Mouse (Mus musculus) liver, postnatal 0 days (tissue): ENCODE data around the gene Dag1. TPM values are rescaled to one million over a fixed set of nuclear protein-coding genes. Genes with fewer than 3 reads are reported as not detected.
"Not testable (repeated sequence)": the region's sequence is repeated elsewhere in the genome, so short reads cannot be mapped to it uniquely, and the experiment has no call there.

Experiments used
- ATAC-seq: fragments of 200-750 bp; cut with Nextera tagmentation; 2 replicates; pipeline ENCODE4 v1.8.0; 2017; ENCODE audit warnings: mild to moderate bottlenecking, moderate library complexity
- DNase-seq: peaks from one replicate; pipeline ENCODE4 v3.0.0-alpha.2; 2016
- H3K27ac ChIP-seq: fragments of 300-500 bp; sonication (generic); 2 replicates; pipeline ENCODE4 v1.5.1; 2014; ENCODE audit warnings: antibody characterized with exemption, moderate library complexity, mild to moderate bottlenecking, low read depth
- H3K27me3 ChIP-seq: fragments of 300-500 bp; sonication (generic); 2 replicates; pipeline ENCODE4 v1.6.1; 2014; ENCODE audit warnings: low read length, control low read depth, mixed read lengths; ENCODE audit not compliant: insufficient read depth
- H3K36me3 ChIP-seq: fragments of 300-500 bp; sonication (generic); replicated peaks from 2 replicates; pipeline ENCODE4 v1.6.1; 2014; ENCODE audit warnings: mild to moderate bottlenecking, control low read depth, low read length, moderate library complexity, mixed read lengths; ENCODE audit not compliant: insufficient read depth
- H3K4me1 ChIP-seq: fragments of 300-500 bp; sonication (generic); 2 replicates; pipeline ENCODE4 v1.6.1; 2014; ENCODE audit warnings: antibody characterized with exemption, mild to moderate bottlenecking, control low read depth; ENCODE audit not compliant: insufficient read depth
- H3K4me2 ChIP-seq: fragments of 300-500 bp; sonication (generic); 2 replicates; pipeline ENCODE4 v1.6.1; 2014; ENCODE audit warnings: low read depth, mild to moderate bottlenecking, low read length, moderate library complexity, mixed read lengths
- H3K4me3 ChIP-seq: fragments of 300-500 bp; sonication (generic); 2 replicates; pipeline ENCODE4 v1.5.1; 2014; ENCODE audit warnings: low read depth, low read length
- H3K9ac ChIP-seq: fragments of 300-500 bp; sonication (generic); replicated peaks from 2 replicates; pipeline ENCODE4 v1.6.1; 2014; ENCODE audit warnings: mild to moderate bottlenecking, moderate library complexity
- H3K9me3 ChIP-seq: fragments of 300-500 bp; sonication (generic); 2 replicates; pipeline ENCODE4 v1.6.1; 2016; ENCODE audit warnings: mild to moderate bottlenecking, control low read depth, low read length, mixed read lengths
- CTCF ChIP-seq: sonication (generic); IDR thresholded peaks from 2 replicates; pipeline ENCODE4 v1.5.1; 2016; ENCODE audit warnings: antibody characterized with exemption, low read depth
- EP300 ChIP-seq: IDR thresholded peaks from 2 replicates; pipeline ENCODE4 v1.6.1; 2016; ENCODE audit warnings: antibody characterized with exemption, low read depth, mild to moderate bottlenecking
- WGBS: fragments of 180-500 bp; shearing (Covaris S2); extraction: QIAGEN DNeasy Blood & Tissue Kit; methylation state at CpG from one replicate; pipeline ENCODE4 v1.1.7; 2014; ENCODE audit not compliant: insufficient replicate concordance; 5-methylcytosine and 5-hydroxymethylcytosine counted together
- polyA plus RNA-seq: library from polyadenylated mRNA; unstranded; fragments of >200 nt; fragmentation: Nextera tagmentation; extraction: Ambion mirVana; gene quantifications from 2 replicates; pipeline ENCODE4 v1.2.1, GENCODE M21; 2015

The Dag1 gene
- polyA plus RNA-seq, 1 experiment from 2014 or later, result 20.0 TPM

GRCm38 (mm10) chr9:108289347-108289746, 25.6 kb upstream of the Dag1 start:
- H3K4me2 ChIP-seq, result peak overlapping the region; percentile 79; the same call in 1 of the 2 replicates
- H3K9ac ChIP-seq, result no peak overlapping the region; the same call in 1 of the 2 replicates
- 50% methylated on average over 2 of the region's 2 CpGs for WGBS
- ATAC-seq, result no peak
- no peaks in the 10 kb centered on the region for H3K36me3 ChIP-seq
- peaks cover 9% of the 10 kb centered on the region for H3K4me1 ChIP-seq
- no peaks in the 10 kb centered on the region for H3K9me3 ChIP-seq
- no peaks in the 10 kb centered on the region for H3K27me3 ChIP-seq
- DNase-seq, result no peak
- H3K4me3 ChIP-seq, result peak overlapping the region; percentile 60; the same call in 1 of the 2 replicates
- peak overlapping the region; percentile 75; the same call in 1 of the 2 replicates for H3K27ac ChIP-seq
- TF ChIP-seq CTCF, result no peak
- TF ChIP-seq EP300, result no peak

- WGBS, result 91% methylated on average over 4 of the region's 6 CpGs
- not testable (repeated sequence) for H3K4me3 ChIP-seq, H3K9me3 ChIP-seq, H3K4me1 ChIP-seq, ATAC-seq, H3K9ac ChIP-seq, H3K4me2 ChIP-seq, H3K36me3 ChIP-seq, H3K27me3 ChIP-seq, H3K27ac ChIP-seq, DNase-seq
Measured at GRCm38 (mm10) chr9:108287526-108288238, 23.9 kb upstream of the Dag1 start.

GRCm38 (mm10) chr9:108284410-108284809, 20.7 kb upstream of the Dag1 start:
- H3K9ac ChIP-seq, result no peak overlapping the region
- no peak overlapping the region for H3K4me3 ChIP-seq
- ATAC-seq (peak; percentile 84), DNase-seq (peak; percentile 82)
- 9% methylated on average over 6 of the region's 6 CpGs for WGBS
- H3K27me3 ChIP-seq, result no peaks in the 10 kb centered on the region
- no peaks in the 10 kb centered on the region for H3K36me3 ChIP-seq
- H3K4me1 ChIP-seq, result no peaks in the 10 kb centered on the region; the same call in none of the 2 replicates
- no peaks in the 10 kb centered on the region for H3K9me3 ChIP-seq
- no peak overlapping the region for H3K27ac ChIP-seq
- TF ChIP-seq CTCF (peak; percentile 97), EP300 (no peak)
- H3K4me2 ChIP-seq, result no peak overlapping the region

- DNase-seq (no peak), ATAC-seq (peak; percentile 57; the same call in 1 of the 2 replicates)
- Histone ChIP-seq H3K27me3 (no peaks in the 10 kb centered on the region), H3K4me2 (no peak overlapping the region), H3K36me3 (no peaks in the 10 kb centered on the region), H3K9ac (peak overlapping the region; percentile 41), H3K4me1 (peaks cover 2% of the 10 kb centered on the region; the same call in 1 of the 2 replicates), H3K27ac (peak overlapping the region; percentile 55), H3K4me3 (no peak overlapping the region), H3K9me3 (no peaks in the 10 kb centered on the region)
- WGBS, result 32% methylated on average over 8 of the region's 8 CpGs
- no peak for TF ChIP-seq EP300
- TF ChIP-seq CTCF, result no peak
Measured at GRCm38 (mm10) chr9:108280071-108280828, 16.5 kb upstream of the Dag1 start.

GRCm38 (mm10) chr9:108278697-108279450, 15.1 kb upstream of the Dag1 start:
- Histone ChIP-seq H3K27ac (no peak overlapping the region), H3K9me3 (no peaks in the 10 kb centered on the region), H3K27me3 (no peaks in the 10 kb centered on the region), H3K4me1 (peaks cover 8% of the 10 kb centered on the region), H3K4me3 (no peak overlapping the region), H3K4me2 (no peak overlapping the region), H3K36me3 (no peaks in the 10 kb centered on the region), H3K9ac (no peak overlapping the region)
- ATAC-seq (no peak), DNase-seq (peak; percentile 65)
- TF ChIP-seq CTCF, result peak; percentile 84
- TF ChIP-seq EP300, result no peak
- WGBS, result 69% methylated on average over 10 of the region's 10 CpGs

- no peak for TF ChIP-seq CTCF
- no peak for TF ChIP-seq EP300
- WGBS, result 49% methylated on average over 6 of the region's 6 CpGs
- no peak overlapping the region for H3K4me3 ChIP-seq
- no peaks in the 10 kb centered on the region for H3K36me3 ChIP-seq
- H3K9ac ChIP-seq, result no peak overlapping the region
- H3K9me3 ChIP-seq, result no peaks in the 10 kb centered on the region
- peak overlapping the region; percentile 64 for H3K27ac ChIP-seq
- no peak for DNase-seq
- H3K4me2 ChIP-seq, result no peak overlapping the region
- peaks cover 16% of the 10 kb centered on the region; the same call in 1 of the 2 replicates for H3K4me1 ChIP-seq
- H3K27me3 ChIP-seq, result no peaks in the 10 kb centered on the region
- ATAC-seq, result no peak; the same call in 1 of the 2 replicates
Measured at GRCm38 (mm10) chr9:108275331-108275659, 11.5 kb upstream of the Dag1 start.
